Mouse (Mus musculus): ENCODE data around the gene Hipk3. TPM values are rescaled to one million over a fixed set of nuclear protein-coding genes. Genes with fewer than 3 reads are reported as not detected.
A peak's percentile ranks its signal among the peaks of the same experiment; 100 is the strongest.

Hipk3 gene
- polyA plus RNA-seq, 1 experiment from 2014 or later: 48.1 TPM

DNA sequence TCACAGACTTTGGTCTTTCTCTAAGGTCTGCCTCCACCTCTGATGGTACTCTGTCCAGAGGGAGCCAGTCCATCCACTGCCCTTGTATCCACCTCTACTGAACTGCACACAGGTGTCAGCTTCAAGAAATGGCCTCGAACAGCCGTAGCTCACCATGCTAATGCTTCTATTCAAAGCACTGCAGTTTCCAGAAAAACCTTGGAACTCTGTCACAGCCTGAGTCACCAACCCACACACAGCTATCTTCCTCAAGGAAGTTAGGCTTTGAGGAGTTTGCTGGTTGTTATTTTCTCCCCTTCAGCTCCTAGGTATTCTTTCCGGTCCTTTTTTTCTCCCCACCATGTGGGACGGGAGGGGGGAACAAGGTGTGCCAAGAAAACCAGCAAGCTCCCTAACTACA is 3.5 kb upstream of the Hipk3 start:
- Histone ChIP-seq H3K4me1 (ENCODE audit: control insufficient read depth, insufficient read depth, low read length) (peaks cover 23% of the 10 kb centered on the region), H3K4me3 (ENCODE audit: low read depth, low read length) (no peak overlapping the region), H3K27me3 (ENCODE audit: control insufficient read depth, insufficient read depth, low read length) (no peaks in the 10 kb centered on the region), H3K27ac (ENCODE audit: low read depth, low read length) (no peak overlapping the region), H3K36me3 (ENCODE audit: control insufficient read depth, insufficient read depth, low read length) (no peaks in the 10 kb centered on the region), H3K9ac (ENCODE audit: low read depth, low read length) (0 out of 2 replicates have a peak overlapping the region, but pooled peaks have one; percentile 16), H3K4me2 (peak overlapping the region; percentile 8; the same call in 1 of the 2 replicates), H3K9me3 (replicated peaks; ENCODE audit: control insufficient read depth, low read length) (no peaks in the 10 kb centered on the region)
- WGBS (ENCODE audit: insufficient replicate concordance): 52% methylated on average over 4 of the region's 4 CpGs
- ATAC-seq (replicated peaks; ENCODE audit: insufficient number of reproducible peaks, low FRiP score, low TSS enrichment): no peak

DNA sequence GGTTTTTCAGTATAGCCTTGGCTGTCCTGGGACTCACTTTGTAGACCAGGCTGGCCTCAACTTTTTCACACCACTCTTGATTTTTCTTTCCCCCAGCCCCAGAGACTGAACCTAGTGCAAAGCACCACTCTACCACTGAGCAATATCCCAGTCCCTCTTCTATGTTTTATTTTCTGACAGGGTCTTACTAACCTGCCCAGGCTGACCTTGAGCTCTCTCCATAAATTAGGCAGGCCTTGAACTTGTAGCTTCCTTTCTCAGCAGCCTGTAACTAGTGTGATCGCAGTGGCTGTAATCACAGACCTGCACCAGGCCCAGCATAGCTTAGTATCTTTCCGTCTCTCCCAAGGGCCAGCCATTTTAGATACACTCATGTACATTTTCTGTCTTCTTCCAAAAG is 3.0 kb upstream of the Hipk3 start:
- 82% methylated on average over 2 of the region's 2 CpGs for WGBS (ENCODE audit: insufficient replicate concordance)
- Histone ChIP-seq H3K4me1 (ENCODE audit: control insufficient read depth, insufficient read depth, low read length) (peaks cover 18% of the 10 kb centered on the region), H3K4me3 (ENCODE audit: low read depth, low read length) (no peak overlapping the region), H3K27ac (ENCODE audit: low read depth, low read length) (no peak overlapping the region), H3K4me2 (no peak overlapping the region), H3K36me3 (ENCODE audit: control insufficient read depth, insufficient read depth, low read length) (no peaks in the 10 kb centered on the region), H3K9ac (ENCODE audit: low read depth, low read length) (no peak overlapping the region), H3K27me3 (ENCODE audit: control insufficient read depth, insufficient read depth, low read length) (no peaks in the 10 kb centered on the region), H3K9me3 (replicated peaks; ENCODE audit: control insufficient read depth, low read length) (no peaks in the 10 kb centered on the region)
- no peak for ATAC-seq (replicated peaks; ENCODE audit: insufficient number of reproducible peaks, low FRiP score, low TSS enrichment)

DNA sequence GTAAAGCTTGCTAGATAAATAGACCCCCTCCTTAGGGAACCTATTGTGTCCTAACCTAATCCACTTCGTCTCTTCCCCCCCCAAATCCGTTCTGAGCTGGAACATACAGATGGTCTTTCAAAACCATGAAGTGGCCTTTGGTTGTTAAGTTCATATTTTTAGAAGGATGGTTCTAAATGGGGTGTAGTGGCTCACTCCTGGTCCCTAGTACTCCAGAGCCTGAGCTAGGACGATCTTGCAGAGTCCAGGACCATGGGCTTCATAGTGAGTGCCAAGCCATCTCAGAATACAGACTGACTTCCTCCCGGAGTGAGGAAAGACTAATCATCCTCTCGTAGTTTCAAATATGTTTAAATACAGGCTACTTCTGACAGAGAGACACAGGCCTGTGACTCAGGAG is 2.0 kb upstream of the Hipk3 start:
- WGBS (ENCODE audit: insufficient replicate concordance): 35% methylated on average over 5 of the region's 5 CpGs
- Histone ChIP-seq H3K9me3 (replicated peaks; ENCODE audit: control insufficient read depth, low read length) (no peaks in the 10 kb centered on the region), H3K36me3 (ENCODE audit: control insufficient read depth, insufficient read depth, low read length) (no peaks in the 10 kb centered on the region), H3K27ac (ENCODE audit: low read depth, low read length) (no peak overlapping the region), H3K4me3 (ENCODE audit: low read depth, low read length) (no peak overlapping the region), H3K4me1 (ENCODE audit: control insufficient read depth, insufficient read depth, low read length) (peaks cover 18% of the 10 kb centered on the region), H3K9ac (ENCODE audit: low read depth, low read length) (no peak overlapping the region), H3K27me3 (ENCODE audit: control insufficient read depth, insufficient read depth, low read length) (no peaks in the 10 kb centered on the region), H3K4me2 (0 out of 2 replicates have a peak overlapping the region, but pooled peaks have one; percentile 7)
- ATAC-seq (replicated peaks; ENCODE audit: insufficient number of reproducible peaks, low FRiP score, low TSS enrichment): no peak

GRCm38 (mm10) chr2:104494801-104495185 is 547 bp upstream of the Hipk3 start:
- no peaks in the 10 kb centered on the region for H3K36me3 ChIP-seq (ENCODE audit: control insufficient read depth, insufficient read depth, low read length)
- no peaks in the 10 kb centered on the region for H3K9me3 ChIP-seq (replicated peaks; ENCODE audit: control insufficient read depth, low read length)
- WGBS (ENCODE audit: insufficient replicate concordance): 11% methylated on average over 9 of the region's 9 CpGs
- H3K4me1 ChIP-seq (ENCODE audit: control insufficient read depth, insufficient read depth, low read length): peaks cover 21% of the 10 kb centered on the region
- H3K27ac ChIP-seq (ENCODE audit: low read depth, low read length): peak overlapping the region; percentile 100
- H3K9ac ChIP-seq (ENCODE audit: low read depth, low read length): peak overlapping the region; percentile 100
- peak overlapping the region; percentile 89 for H3K4me3 ChIP-seq (ENCODE audit: low read depth, low read length)
- ATAC-seq (replicated peaks; ENCODE audit: insufficient number of reproducible peaks, low FRiP score, low TSS enrichment): no peak
- no peaks in the 10 kb centered on the region for H3K27me3 ChIP-seq (ENCODE audit: control insufficient read depth, insufficient read depth, low read length)
- peak overlapping the region; percentile 72 for H3K4me2 ChIP-seq

DNA sequence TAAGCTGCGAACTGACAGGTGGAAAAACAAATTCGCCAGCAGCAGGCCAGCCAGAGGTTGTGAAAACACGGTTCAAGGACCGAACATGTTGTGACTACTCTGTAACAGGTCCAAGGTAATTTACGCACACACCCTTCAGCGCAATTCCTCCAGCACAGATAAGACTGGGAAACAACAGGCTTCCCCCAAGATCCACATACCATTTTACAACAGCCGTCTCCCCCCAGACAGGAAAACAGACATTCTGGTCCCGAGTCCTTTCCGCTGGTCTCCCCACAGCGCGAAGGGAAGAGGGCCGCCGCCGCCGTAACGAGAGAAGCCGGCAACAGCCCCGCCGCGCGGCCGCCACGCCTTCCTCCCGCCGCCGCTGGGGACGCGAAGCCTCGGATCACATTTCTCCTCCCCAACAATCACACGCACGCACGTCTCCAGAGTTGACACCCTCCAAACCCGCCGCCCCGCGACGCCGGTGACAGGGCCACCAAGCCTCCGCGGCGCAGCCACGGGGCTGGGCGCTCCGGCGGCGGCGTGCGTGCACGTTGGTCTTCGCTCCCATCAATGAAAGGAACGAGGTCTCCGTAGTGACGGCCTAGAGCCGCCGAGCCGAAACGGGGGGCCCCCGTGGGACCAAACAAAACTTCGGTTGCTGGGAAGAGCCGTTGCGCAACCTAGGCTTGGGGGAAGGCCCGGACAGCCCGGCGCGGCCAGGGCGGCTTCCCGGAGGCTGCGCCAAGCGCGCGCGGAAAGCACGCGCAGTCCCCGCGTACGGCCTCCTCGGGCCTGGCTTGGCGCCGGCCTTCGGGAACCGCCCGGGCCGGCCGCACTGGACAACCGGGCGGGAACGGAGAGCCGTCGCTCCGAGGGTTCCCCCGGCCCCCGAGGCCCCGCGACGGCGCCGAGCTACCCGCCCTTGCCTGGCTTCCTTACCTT is 960 bp downstream of the Hipk3 start:
- under 1% methylated on average over 75 of the region's 99 CpGs for WGBS (ENCODE audit: insufficient replicate concordance)

DNA sequence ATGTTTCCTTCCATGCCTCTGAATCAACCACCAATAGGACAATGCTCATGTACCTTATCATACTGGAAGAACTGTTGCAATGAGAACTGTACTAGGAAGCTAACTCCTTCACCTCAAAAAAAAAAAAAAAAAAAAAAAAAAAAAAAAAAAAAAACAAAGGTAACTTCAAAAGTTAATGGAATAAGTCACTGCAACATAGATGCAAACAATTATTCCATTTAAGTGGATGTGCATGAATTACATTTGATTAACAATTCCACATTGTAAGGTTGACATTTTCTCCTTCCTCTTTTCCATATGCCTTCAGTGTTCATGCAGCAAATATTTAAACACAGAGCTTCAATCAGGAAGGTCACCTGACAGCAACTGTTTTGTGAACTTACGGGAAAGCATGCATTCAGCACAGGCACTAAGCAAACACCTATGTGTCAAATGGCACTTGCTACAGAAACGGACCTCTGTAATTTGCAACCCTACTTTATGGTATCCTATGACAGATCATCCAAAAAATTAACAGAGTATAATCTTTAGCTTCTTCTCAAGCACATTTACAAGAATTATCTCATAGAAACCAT is 2.9 kb downstream of the Hipk3 start:
- Histone ChIP-seq H3K9ac (ENCODE audit: low read depth, low read length) (peak overlapping the region; percentile 31; the same call in 1 of the 2 replicates), H3K27me3 (ENCODE audit: control insufficient read depth, insufficient read depth, low read length) (no peaks in the 10 kb centered on the region), H3K36me3 (ENCODE audit: control insufficient read depth, insufficient read depth, low read length) (no peaks in the 10 kb centered on the region), H3K27ac (ENCODE audit: low read depth, low read length) (no peak overlapping the region), H3K4me1 (ENCODE audit: control insufficient read depth, insufficient read depth, low read length) (peaks cover 18% of the 10 kb centered on the region), H3K4me3 (ENCODE audit: low read depth, low read length) (peak overlapping the region; percentile 13), H3K4me2 (peak overlapping the region; percentile 51), H3K9me3 (replicated peaks; ENCODE audit: control insufficient read depth, low read length) (no peaks in the 10 kb centered on the region)
- WGBS (ENCODE audit: insufficient replicate concordance): 29% methylated on average over 2 of the region's 2 CpGs
- ATAC-seq (replicated peaks; ENCODE audit: insufficient number of reproducible peaks, low FRiP score, low TSS enrichment): no peak

More for the DNA sequence above, 960 bp downstream of the Hipk3 start:
- Histone ChIP-seq H3K27ac (ENCODE audit: low read depth, low read length) (peak overlapping the region; percentile 100), H3K27me3 (ENCODE audit: control insufficient read depth, insufficient read depth, low read length) (no peaks in the 10 kb centered on the region), H3K4me1 (ENCODE audit: control insufficient read depth, insufficient read depth, low read length) (peaks cover 21% of the 10 kb centered on the region), H3K9ac (ENCODE audit: low read depth, low read length) (peak overlapping the region; percentile 100), H3K9me3 (replicated peaks; ENCODE audit: control insufficient read depth, low read length) (no peaks in the 10 kb centered on the region), H3K4me3 (ENCODE audit: low read depth, low read length) (peak overlapping the region; percentile 89), H3K4me2 (peak overlapping the region; percentile 72), H3K36me3 (ENCODE audit: control insufficient read depth, insufficient read depth, low read length) (no peaks in the 10 kb centered on the region)
- peak; percentile 53 for ATAC-seq (replicated peaks; ENCODE audit: insufficient number of reproducible peaks, low FRiP score, low TSS enrichment)

DNA sequence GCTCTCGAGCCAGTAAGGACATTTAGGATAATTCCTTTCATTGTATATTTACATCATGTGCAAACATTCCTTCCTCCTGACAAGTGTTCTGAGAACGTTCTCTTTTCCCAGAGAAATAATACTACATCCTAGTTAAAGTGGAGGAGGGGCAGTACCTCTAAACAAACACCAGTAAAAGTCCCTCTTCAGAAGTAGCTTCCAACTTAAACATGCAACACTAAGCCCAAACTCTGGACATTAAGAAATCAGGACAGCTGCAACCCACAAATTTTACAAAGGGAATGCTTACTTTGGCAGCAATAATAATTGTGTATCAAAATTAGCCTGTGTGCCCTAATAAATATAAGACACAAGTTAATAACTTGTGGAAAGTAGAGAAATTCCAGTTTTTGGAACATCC is 3.5 kb downstream of the Hipk3 start:
- no peak overlapping the region for H3K4me3 ChIP-seq (ENCODE audit: low read depth, low read length)

GRCm38 (mm10) chr2:104489851-104490250 is 4.4 kb downstream of the Hipk3 start:
- Histone ChIP-seq H3K27me3 (ENCODE audit: control insufficient read depth, insufficient read depth, low read length) (no peaks in the 10 kb centered on the region), H3K9me3 (replicated peaks; ENCODE audit: control insufficient read depth, low read length) (no peaks in the 10 kb centered on the region), H3K4me1 (ENCODE audit: control insufficient read depth, insufficient read depth, low read length) (peaks cover 4% of the 10 kb centered on the region; the same call in 1 of the 2 replicates), H3K9ac (ENCODE audit: low read depth, low read length) (no peak overlapping the region), H3K27ac (ENCODE audit: low read depth, low read length) (no peak overlapping the region), H3K4me3 (ENCODE audit: low read depth, low read length) (no peak overlapping the region), H3K36me3 (ENCODE audit: control insufficient read depth, insufficient read depth, low read length) (no peaks in the 10 kb centered on the region), H3K4me2 (peak overlapping the region; percentile 4; the same call in 1 of the 2 replicates)
- no peak for ATAC-seq (replicated peaks; ENCODE audit: insufficient number of reproducible peaks, low FRiP score, low TSS enrichment)
- WGBS (ENCODE audit: insufficient replicate concordance): 77% methylated on average over 2 of the region's 2 CpGs

More for the DNA sequence above, 3.5 kb downstream of the Hipk3 start:
- Histone ChIP-seq H3K4me1 (ENCODE audit: control insufficient read depth, insufficient read depth, low read length) (peaks cover 13% of the 10 kb centered on the region), H3K27ac (ENCODE audit: low read depth, low read length) (no peak overlapping the region), H3K9me3 (replicated peaks; ENCODE audit: control insufficient read depth, low read length) (no peaks in the 10 kb centered on the region), H3K4me2 (peak overlapping the region; percentile 51), H3K27me3 (ENCODE audit: control insufficient read depth, insufficient read depth, low read length) (no peaks in the 10 kb centered on the region), H3K9ac (ENCODE audit: low read depth, low read length) (no peak overlapping the region), H3K36me3 (ENCODE audit: control insufficient read depth, insufficient read depth, low read length) (no peaks in the 10 kb centered on the region)
- ATAC-seq (replicated peaks; ENCODE audit: insufficient number of reproducible peaks, low FRiP score, low TSS enrichment): no peak
- 55% methylated on average over 2 of the region's 2 CpGs for WGBS (ENCODE audit: insufficient replicate concordance)

All from heart, embryonic 11.5 days (tissue).